Mouse (Mus musculus) stomach, embryonic 14.5 days (tissue): ENCODE data around the gene Sstr2. TPM values are rescaled to one million over a fixed set of nuclear protein-coding genes. Genes with fewer than 3 reads are reported as not detected.

Source experiments
- ATAC-seq: fragments of 200-750 bp; cut with Nextera tagmentation; 2 replicates; pipeline ENCODE4 v1.8.0; 2017; ENCODE audit warnings: low read depth, moderate TSS enrichment; ENCODE audit not compliant: insufficient number of reproducible peaks, insufficient read depth, low FRiP score
- H3K27ac ChIP-seq: fragments of 300-500 bp; sonication (generic); 2 replicates; pipeline ENCODE4 v1.5.1; 2014; ENCODE audit warnings: mild to moderate bottlenecking, low read length, moderate library complexity, mixed read lengths
- H3K27me3 ChIP-seq: fragments of 300-500 bp; sonication (generic); 2 replicates; pipeline ENCODE4 v1.6.1; 2014; ENCODE audit warnings: low read length, control low read depth, mixed read lengths; ENCODE audit not compliant: control insufficient read depth, insufficient read depth
- H3K36me3 ChIP-seq: fragments of 300-500 bp; sonication (generic); 2 replicates; pipeline ENCODE4 v1.6.1; 2014; ENCODE audit warnings: mild to moderate bottlenecking, control low read depth, low read length, moderate library complexity, mixed read lengths; ENCODE audit not compliant: control insufficient read depth, insufficient read depth
- H3K4me1 ChIP-seq: fragments of 300-500 bp; sonication (generic); 2 replicates; pipeline ENCODE4 v1.6.1; 2014; ENCODE audit warnings: low read length, control low read depth, mixed read lengths; ENCODE audit not compliant: control insufficient read depth, insufficient read depth
- H3K4me2 ChIP-seq: fragments of 300-500 bp; sonication (generic); replicated peaks from 2 replicates; pipeline ENCODE4 v1.6.1; 2014; ENCODE audit warnings: low read depth, low read length, control low read depth
- H3K4me3 ChIP-seq: fragments of 300-500 bp; sonication (generic); 2 replicates; pipeline ENCODE4 v1.5.1; 2014; ENCODE audit warnings: low read depth, low read length, control low read depth
- H3K9ac ChIP-seq: fragments of 300-500 bp; sonication (generic); replicated peaks from 2 replicates; pipeline ENCODE4 v1.6.1; 2014; ENCODE audit warnings: low read depth, mild to moderate bottlenecking, control low read depth, low read length, moderate library complexity, mixed read lengths
- H3K9me3 ChIP-seq: fragments of 300-500 bp; sonication (generic); 2 replicates; pipeline ENCODE4 v1.6.1; 2016; ENCODE audit warnings: low read depth, low read length, control low read depth; ENCODE audit not compliant: control insufficient read depth
- WGBS: fragments of 180-500 bp; shearing (Covaris S2); extraction: QIAGEN DNeasy Blood & Tissue Kit; methylation state at CpG from one replicate; pipeline ENCODE4 v1.1.7; 2014; 5-methylcytosine and 5-hydroxymethylcytosine counted together
- polyA plus RNA-seq: library from polyadenylated mRNA; unstranded; fragments of >200 nt; fragmentation: Nextera tagmentation; extraction: Ambion mirVana; gene quantifications from 2 replicates; pipeline ENCODE4 v1.2.1, GENCODE M21; 2014

Gene Sstr2
- polyA plus RNA-seq, 1 experiment from 2014 or later: 0.56 TPM

- H3K4me2 ChIP-seq: no peak overlapping the region
- H3K4me1 ChIP-seq: peaks cover 14% of the 10 kb centered on the region; the same call in 1 of the 2 replicates
- peak overlapping the region; percentile 58; the same call in 1 of the 2 replicates for H3K27ac ChIP-seq
- ATAC-seq: peak; percentile 35; the same call in 1 of the 2 replicates
- no peaks in the 10 kb centered on the region for H3K27me3 ChIP-seq
- no peaks in the 10 kb centered on the region for H3K9me3 ChIP-seq
- H3K9ac ChIP-seq: no peak overlapping the region
- no peak overlapping the region for H3K4me3 ChIP-seq
- H3K36me3 ChIP-seq: peaks cover 20% of the 10 kb centered on the region
- WGBS: 52% methylated on average over 10 of the region's 10 CpGs
Observed at GRCm38 (mm10) chr11:113666648-113667047, 47.5 kb downstream of the Sstr2 start.

GRCm38 (mm10) chr11:113667122-113667521 lies 48.0 kb downstream of the Sstr2 start:
- Histone ChIP-seq H3K27me3 (no peaks in the 10 kb centered on the region), H3K9me3 (no peaks in the 10 kb centered on the region), H3K4me3 (no peak overlapping the region), H3K9ac (no peak overlapping the region), H3K27ac (peak overlapping the region; percentile 58; the same call in 1 of the 2 replicates), H3K36me3 (peaks cover 17% of the 10 kb centered on the region), H3K4me1 (peaks cover 14% of the 10 kb centered on the region; the same call in 1 of the 2 replicates), H3K4me2 (no peak overlapping the region)
- 64% methylated on average over 2 of the region's 2 CpGs for WGBS
- peak; percentile 59; the same call in 1 of the 2 replicates for ATAC-seq

- Histone ChIP-seq H3K4me1 (peaks cover 14% of the 10 kb centered on the region; the same call in 1 of the 2 replicates), H3K36me3 (peaks cover 14% of the 10 kb centered on the region), H3K4me2 (no peak overlapping the region), H3K9me3 (no peaks in the 10 kb centered on the region), H3K9ac (no peak overlapping the region), H3K4me3 (no peak overlapping the region), H3K27me3 (no peaks in the 10 kb centered on the region), H3K27ac (peak overlapping the region; percentile 0; the same call in 1 of the 2 replicates)
- ATAC-seq: no peak
- 67% methylated on average over 4 of the region's 4 CpGs for WGBS
Observed at GRCm38 (mm10) chr11:113667704-113668103, 48.6 kb downstream of the Sstr2 start.

GRCm38 (mm10) chr11:113668857-113669256 lies 49.7 kb downstream of the Sstr2 start:
- H3K36me3 ChIP-seq: peaks cover 16% of the 10 kb centered on the region
- WGBS: 93% methylated on average over 5 of the region's 5 CpGs
- H3K9ac ChIP-seq: no peak overlapping the region
- H3K4me1 ChIP-seq: peaks cover 14% of the 10 kb centered on the region; the same call in 1 of the 2 replicates
- H3K4me3 ChIP-seq: no peak overlapping the region
- ATAC-seq: no peak
- H3K9me3 ChIP-seq: no peaks in the 10 kb centered on the region
- no peak overlapping the region for H3K4me2 ChIP-seq
- no peaks in the 10 kb centered on the region for H3K27me3 ChIP-seq
- no peak overlapping the region for H3K27ac ChIP-seq

GRCm38 (mm10) chr11:113669711-113670110 lies 50.6 kb downstream of the Sstr2 start:
- Histone ChIP-seq H3K27ac (no peak overlapping the region), H3K4me3 (no peak overlapping the region), H3K36me3 (peaks cover 14% of the 10 kb centered on the region; the same call in 1 of the 2 replicates), H3K27me3 (no peaks in the 10 kb centered on the region), H3K9me3 (no peaks in the 10 kb centered on the region), H3K9ac (no peak overlapping the region), H3K4me2 (no peak overlapping the region), H3K4me1 (peaks cover 14% of the 10 kb centered on the region; the same call in 1 of the 2 replicates)
- 75% methylated on average over 4 of the region's 4 CpGs for WGBS
- no peak for ATAC-seq

- H3K4me3 ChIP-seq: no peak overlapping the region
- H3K9me3 ChIP-seq: no peaks in the 10 kb centered on the region
- ATAC-seq: no peak
- H3K9ac ChIP-seq: no peak overlapping the region
- H3K27ac ChIP-seq: no peak overlapping the region
- H3K4me1 ChIP-seq: no peaks in the 10 kb centered on the region
- 92% methylated on average over 4 of the region's 4 CpGs for WGBS
- H3K27me3 ChIP-seq: no peaks in the 10 kb centered on the region
- peaks cover 27% of the 10 kb centered on the region; the same call in 1 of the 2 replicates for H3K36me3 ChIP-seq
- no peak overlapping the region for H3K4me2 ChIP-seq
Observed at GRCm38 (mm10) chr11:113673614-113674013, 54.5 kb downstream of the Sstr2 start.

- H3K36me3 ChIP-seq: peaks cover 24% of the 10 kb centered on the region; the same call in 1 of the 2 replicates
Observed at GRCm38 (mm10) chr11:113674595-113674994, 55.5 kb downstream of the Sstr2 start.

More at GRCm38 (mm10) chr11:113674595-113674994, 55.5 kb downstream of the Sstr2 start:
- ATAC-seq: no peak
- Histone ChIP-seq H3K27me3 (no peaks in the 10 kb centered on the region), H3K4me1 (no peaks in the 10 kb centered on the region), H3K9me3 (no peaks in the 10 kb centered on the region), H3K4me3 (no peak overlapping the region), H3K27ac (no peak overlapping the region), H3K9ac (no peak overlapping the region), H3K4me2 (no peak overlapping the region)
- 87% methylated on average over 5 of the region's 5 CpGs for WGBS
